Mouse (Mus musculus) stomach, postnatal 0 days (tissue): ENCODE measurements around the gene Olig2.

Source experiments
- CTCF ChIP-seq: IDR thresholded peaks from 2 replicates; pipeline ENCODE4 v1.5.1; 2016; ENCODE audit warnings: antibody characterized with exemption, low read depth, mild to moderate bottlenecking, moderate library complexity
- EP300 ChIP-seq: optimal IDR thresholded peaks from 2 replicates; pipeline ENCODE3; 2016; ENCODE audit warnings: antibody characterized with exemption

- TF ChIP-seq CTCF (no peak), EP300 (no peak)
Measured at GRCm38 (mm10) chr16:91271634-91272033, 46.4 kb downstream of the Olig2 start.
